ENCODE assay signal across 27 mouse cellular contexts in genomic region chr11:21121737-21122136, GRCm38 (mm10).
"Had no signal": no experiment of that assay in that cellular context is flagged by ENCODE, and none has a peak within 500 bp of the region (broad histone marks: within the 10 kb centered on the region; RNA-seq: fewer than 3 reads in every experiment).

No protein-coding gene starts in this region.

- H3K36me3 ChIP-seq: heart, embryonic 15.5 days; hindbrain, embryonic 12.5 days; intestine, embryonic 15.5 days had no signal

- DNase-seq: gastrocnemius, adult 2 months; gastrocnemius, postnatal 10 days; gastrocnemius, postnatal 25 days; heart, adult 11 months; heart, adult 2 months; heart, postnatal 14 days; heart, postnatal 36 days; kidney, adult 18-20 months; kidney, adult 8-10 months; kidney, postnatal 10 days; kidney, postnatal 25 days; kidney, postnatal 4 days had no signal

- H3K4me2 ChIP-seq: heart, embryonic 11.5 days; heart, embryonic 13.5 days; heart, embryonic 15.5 days; hindbrain, embryonic 12.5 days; hindbrain, embryonic 14.5 days; intestine, embryonic 15.5 days; limb, embryonic 12.5 days had no signal

- H3K27me3 ChIP-seq: heart, embryonic 13.5 days; heart, embryonic 15.5 days; hindbrain, embryonic 12.5 days; intestine, embryonic 15.5 days; limb, embryonic 12.5 days had no signal

- H3K4me1 ChIP-seq: heart, embryonic 15.5 days; hindbrain, embryonic 12.5 days; limb, embryonic 10.5 days; limb, embryonic 12.5 days had no signal

- H3K4me3 ChIP-seq: gastrocnemius, adult 2 months; heart, adult 2 months; heart, embryonic 13.5 days; heart, embryonic 15.5 days; hindbrain, embryonic 10.5 days; hindbrain, embryonic 12.5 days; intestine, embryonic 15.5 days; layer of hippocampus, adult 2 months; left cerebral cortex, adult 2 months; limb, embryonic 10.5 days; limb, embryonic 12.5 days had no signal

- ATAC-seq: hindbrain, embryonic 16.5 days; inflammation-experienced regulatory T-cells, adult 6 months; intestine, embryonic 15.5 days; intestine, postnatal 0 days had no signal

- H3K9ac ChIP-seq: heart, embryonic 13.5 days; heart, embryonic 15.5 days; hindbrain, embryonic 12.5 days; hindbrain, embryonic 14.5 days; intestine, embryonic 15.5 days; limb, embryonic 12.5 days; liver, embryonic 14.5 days had no signal

- H3K9me3 ChIP-seq: heart, embryonic 13.5 days; heart, embryonic 15.5 days; hindbrain, embryonic 12.5 days; intestine, embryonic 15.5 days; limb, embryonic 10.5 days; limb, embryonic 12.5 days had no signal

- H3K27ac ChIP-seq: gastrocnemius, adult 2 months; heart, adult 2 months; heart, embryonic 13.5 days; heart, embryonic 15.5 days; hindbrain, embryonic 10.5 days; hindbrain, embryonic 12.5 days; hindbrain, embryonic 14.5 days; intestine, embryonic 15.5 days; layer of hippocampus, adult 2 months; left cerebral cortex, adult 2 months; limb, embryonic 10.5 days; limb, embryonic 12.5 days; liver, embryonic 14.5 days had no signal
